Mouse (Mus musculus) heart, embryonic 15.5 days (tissue): Measurements from ENCODE around the gene Vps4a. TPM values are rescaled to one million over a fixed set of nuclear protein-coding genes. Genes with fewer than 3 reads are reported as not detected.
"Not testable (repeated sequence)": the region's sequence is repeated elsewhere in the genome, so short reads cannot be mapped to it uniquely, and the experiment has no call there.

Experiments used
- ATAC-seq: fragments of 200-750 bp; cut with Nextera tagmentation; replicated peaks from 2 replicates; pipeline ENCODE4 v1.8.0; 2017; ENCODE audit warnings: low read depth, moderate TSS enrichment; ENCODE audit not compliant: insufficient number of reproducible peaks, insufficient read depth, low FRiP score
- H3K27ac ChIP-seq: fragments of 300-500 bp; sonication (generic); 2 replicates; pipeline ENCODE4 v1.5.1; 2015; ENCODE audit warnings: mild to moderate bottlenecking, inconsistent platforms
- H3K27me3 ChIP-seq: fragments of 300-500 bp; sonication (generic); 2 replicates; pipeline ENCODE4 v1.6.1; 2015; ENCODE audit warnings: inconsistent platforms
- H3K36me3 ChIP-seq: fragments of 300-500 bp; sonication (generic); 2 replicates; pipeline ENCODE4 v1.6.1; 2015; ENCODE audit warnings: mild to moderate bottlenecking, inconsistent platforms
- H3K4me1 ChIP-seq: fragments of 300-500 bp; sonication (generic); replicated peaks from 2 replicates; pipeline ENCODE4 v1.6.1; 2015; ENCODE audit warnings: inconsistent platforms
- H3K4me2 ChIP-seq: fragments of 300-500 bp; sonication (generic); 2 replicates; pipeline ENCODE4 v1.6.1; 2015; ENCODE audit warnings: inconsistent platforms, mild to moderate bottlenecking, moderate library complexity
- H3K4me3 ChIP-seq: fragments of 300-500 bp; sonication (generic); 2 replicates; pipeline ENCODE4 v1.5.1; 2015; ENCODE audit warnings: mild to moderate bottlenecking, inconsistent platforms
- H3K9ac ChIP-seq: fragments of 300-500 bp; sonication (generic); 2 replicates; pipeline ENCODE4 v1.6.1; 2015; ENCODE audit warnings: mild to moderate bottlenecking, inconsistent platforms
- H3K9me3 ChIP-seq: fragments of 300-500 bp; sonication (generic); replicated peaks from 2 replicates; pipeline ENCODE4 v1.6.1; 2016; ENCODE audit warnings: inconsistent platforms
- WGBS: fragments of 180-500 bp; shearing (Covaris S2); methylation state at CpG from one replicate; pipeline ENCODE4 v1.1.7; 2015; ENCODE audit warnings: mixed read lengths; 5-methylcytosine and 5-hydroxymethylcytosine counted together
- polyA plus RNA-seq: library from polyadenylated mRNA; unstranded; fragments of >200 nt; fragmentation: Nextera tagmentation; extraction: Ambion mirVana; gene quantifications from 2 replicates; pipeline ENCODE4 v1.2.1, GENCODE M21; 2015

Gene Vps4a
- 52.8 and 57.3 TPM in 2 replicates for polyA plus RNA-seq

GRCm38 (mm10) chr8:107030650-107031576 is at the start of gene Vps4a:
Gene Vps4a, plus strand, starts transcription at chr8:107031222.
- Histone ChIP-seq H3K27me3 (no peaks in the 10 kb centered on the region), H3K36me3 (no peaks in the 10 kb centered on the region), H3K4me2 (peak within 1 kb of the TSS; percentile 88), H3K27ac (peak within 1 kb of the TSS; percentile 75), H3K9me3 (no peaks in the 10 kb centered on the region), H3K4me1 (peaks cover 17% of the 10 kb centered on the region), H3K9ac (peak within 1 kb of the TSS; percentile 85), H3K4me3 (peak within 1 kb of the TSS; percentile 98)
- peak; percentile 94 for ATAC-seq
- 4% methylated on average over 66 of the region's 66 CpGs for WGBS

- no peaks in the 10 kb centered on the region for H3K27me3 ChIP-seq
- no peaks in the 10 kb centered on the region for H3K9me3 ChIP-seq
- H3K36me3 ChIP-seq, result peaks cover 4% of the 10 kb centered on the region; the same call in 1 of the 2 replicates
- WGBS, result 76% methylated on average over 9 of the region's 9 CpGs
- H3K4me3 ChIP-seq, result no peak overlapping the region
- no peaks in the 10 kb centered on the region for H3K4me1 ChIP-seq
- no peak overlapping the region for H3K27ac ChIP-seq
- no peak overlapping the region for H3K4me2 ChIP-seq
- no peak overlapping the region for H3K9ac ChIP-seq
- ATAC-seq, result no peak
Measured at GRCm38 (mm10) chr8:106985404-106985821, 45.6 kb upstream of the Vps4a start.

- no peak overlapping the region for H3K27ac ChIP-seq
- no peak overlapping the region for H3K4me3 ChIP-seq
- no peaks in the 10 kb centered on the region for H3K27me3 ChIP-seq
- H3K36me3 ChIP-seq, result peaks cover 4% of the 10 kb centered on the region; the same call in 1 of the 2 replicates
- H3K9ac ChIP-seq, result no peak overlapping the region
- no peak overlapping the region for H3K4me2 ChIP-seq
- ATAC-seq, result no peak
- H3K4me1 ChIP-seq, result no peaks in the 10 kb centered on the region
- H3K9me3 ChIP-seq, result no peaks in the 10 kb centered on the region
Measured at GRCm38 (mm10) chr8:106985951-106986350, 45.1 kb upstream of the Vps4a start.

- Histone ChIP-seq H3K4me2 (no peak overlapping the region), H3K27ac (no peak overlapping the region), H3K9ac (no peak overlapping the region), H3K4me3 (no peak overlapping the region), H3K9me3 (no peaks in the 10 kb centered on the region), H3K4me1 (no peaks in the 10 kb centered on the region), H3K27me3 (no peaks in the 10 kb centered on the region), H3K36me3 (peaks cover 14% of the 10 kb centered on the region; the same call in 1 of the 2 replicates)
- no peak for ATAC-seq
Measured at GRCm38 (mm10) chr8:106987557-106987956, 43.5 kb upstream of the Vps4a start.

- Histone ChIP-seq H3K9ac (no peak overlapping the region), H3K4me2 (no peak overlapping the region), H3K27me3 (no peaks in the 10 kb centered on the region), H3K27ac (no peak overlapping the region), H3K36me3 (peaks cover 20% of the 10 kb centered on the region; the same call in 1 of the 2 replicates), H3K9me3 (no peaks in the 10 kb centered on the region), H3K4me1 (no peaks in the 10 kb centered on the region), H3K4me3 (no peak overlapping the region)
- no peak for ATAC-seq
- WGBS, result 89% methylated on average over 7 of the region's 7 CpGs
Measured at GRCm38 (mm10) chr8:106991393-106991792, 39.6 kb upstream of the Vps4a start.

GRCm38 (mm10) chr8:106996339-106996738 is 34.7 kb upstream of the Vps4a start:
- H3K27me3 ChIP-seq, H3K4me3 ChIP-seq, H3K9ac ChIP-seq, H3K4me2 ChIP-seq, H3K4me1 ChIP-seq, H3K9me3 ChIP-seq, ATAC-seq, H3K27ac ChIP-seq: not testable (repeated sequence)
- 84% methylated on average over 4 of the region's 4 CpGs for WGBS
- peaks cover 17% of the 10 kb centered on the region; the same call in 1 of the 2 replicates for H3K36me3 ChIP-seq

GRCm38 (mm10) chr8:106997416-106997815 is 33.6 kb upstream of the Vps4a start:
- no peak overlapping the region for H3K27ac ChIP-seq
- no peak overlapping the region for H3K4me3 ChIP-seq
- peaks cover 10% of the 10 kb centered on the region; the same call in 1 of the 2 replicates for H3K36me3 ChIP-seq
- 76% methylated on average over 4 of the region's 4 CpGs for WGBS
- no peaks in the 10 kb centered on the region for H3K27me3 ChIP-seq
- no peaks in the 10 kb centered on the region for H3K9me3 ChIP-seq
- no peak overlapping the region for H3K9ac ChIP-seq
- no peaks in the 10 kb centered on the region for H3K4me1 ChIP-seq
- no peak overlapping the region for H3K4me2 ChIP-seq
- no peak for ATAC-seq

- Histone ChIP-seq H3K9me3 (no peaks in the 10 kb centered on the region), H3K4me3 (no peak overlapping the region), H3K27ac (0 out of 2 replicates have a peak overlapping the region, but pooled peaks have one; percentile 31), H3K36me3 (peaks cover 4% of the 10 kb centered on the region; the same call in 1 of the 2 replicates), H3K4me2 (no peak overlapping the region), H3K9ac (no peak overlapping the region), H3K27me3 (no peaks in the 10 kb centered on the region), H3K4me1 (no peaks in the 10 kb centered on the region)
- no peak for ATAC-seq
- WGBS, result 73% methylated on average over 1 of the region's 1 CpGs
Measured at GRCm38 (mm10) chr8:106999068-106999467, 32.0 kb upstream of the Vps4a start.

GRCm38 (mm10) chr8:107002532-107002931 is 28.5 kb upstream of the Vps4a start:
- WGBS, result 36% methylated on average over 5 of the region's 5 CpGs
- Histone ChIP-seq H3K9ac (no peak overlapping the region), H3K27ac (no peak overlapping the region), H3K9me3 (no peaks in the 10 kb centered on the region), H3K4me3 (no peak overlapping the region), H3K36me3 (no peaks in the 10 kb centered on the region; the same call in 1 of the 2 replicates), H3K4me2 (no peak overlapping the region), H3K27me3 (no peaks in the 10 kb centered on the region), H3K4me1 (peaks cover 4% of the 10 kb centered on the region; the same call in 1 of the 2 replicates)
- ATAC-seq, result no peak

GRCm38 (mm10) chr8:107007795-107008194 is 23.2 kb upstream of the Vps4a start:
- Histone ChIP-seq H3K9ac (no peak overlapping the region), H3K27me3 (no peaks in the 10 kb centered on the region), H3K9me3 (no peaks in the 10 kb centered on the region), H3K36me3 (peaks cover 23% of the 10 kb centered on the region), H3K4me3 (no peak overlapping the region), H3K4me1 (peaks cover 4% of the 10 kb centered on the region; the same call in 1 of the 2 replicates), H3K27ac (no peak overlapping the region), H3K4me2 (no peak overlapping the region)
- ATAC-seq, result no peak
- WGBS, result 80% methylated on average over 3 of the region's 3 CpGs

- H3K27me3 ChIP-seq, result no peaks in the 10 kb centered on the region
- ATAC-seq, result no peak
- H3K9ac ChIP-seq, result no peak overlapping the region
- peaks cover 26% of the 10 kb centered on the region for H3K36me3 ChIP-seq
- no peak overlapping the region for H3K4me2 ChIP-seq
- no peaks in the 10 kb centered on the region for H3K4me1 ChIP-seq
- H3K9me3 ChIP-seq, result no peaks in the 10 kb centered on the region
- 65% methylated on average over 2 of the region's 2 CpGs for WGBS
- H3K4me3 ChIP-seq, result no peak overlapping the region
- no peak overlapping the region for H3K27ac ChIP-seq
Measured at GRCm38 (mm10) chr8:107012666-107013065, 18.4 kb upstream of the Vps4a start.
